Mouse (Mus musculus): ENCODE measurements around the gene Gm6871. TPM values are rescaled to one million over a fixed set of nuclear protein-coding genes. Genes with fewer than 3 reads are reported as not detected.

Gm6871 gene
- not detected for total RNA-seq (2023)

GRCm38 (mm10) chr7:41573562-41573961, at the start of gene Gm6871:
Gm6871 (minus strand) TSS chr7:41573662.

GRCm38 (mm10) chr7:41599034-41599813, 25.8 kb upstream of the Gm6871 start, which contains the start of gene 2610021A01Rik:
2610021A01Rik (plus strand) TSS chr7:41599230.

GRCm38 (mm10) chr7:41499389-41500049, 73.9 kb downstream of the Gm6871 start, which contains the start of the genes Gm20449 and AW146154:
Gm20449 (minus strand) TSS chr7:41499417.
AW146154 (minus strand) TSS chr7:41499890.

Other genes starting within 250 kb of the Gm6871 start
- gene AI987944, start 180.3 kb downstream of the Gm6871 start, total RNA-seq (2023), result 1 to 10 TPM; 6.8 to 8.4 TPM
- not detected for gene Vmn2r57, start 125.0 kb downstream of the Gm6871 start, total RNA-seq (2023)
- gene Gm20449, start 74.2 kb downstream of the Gm6871 start, total RNA-seq (2023), result under 1 TPM in 1 of 2 experiments, not detected in 1; 0.13 TPM
- 1 to 10 TPM; 4.6 to 4.7 TPM for gene AW146154, start 73.8 kb downstream of the Gm6871 start, total RNA-seq (2023)
- gene 2610021A01Rik, start 25.6 kb upstream of the Gm6871 start, total RNA-seq (2023), result 1 to 10 TPM; 8.3 TPM
- gene Zfp788, start 59.5 kb upstream of the Gm6871 start, total RNA-seq (2023), result 1 to 10 TPM; 2.9 to 3.6 TPM